8 mouse cellular contexts compared by ENCODE assay signal in the genomic region with DNA sequence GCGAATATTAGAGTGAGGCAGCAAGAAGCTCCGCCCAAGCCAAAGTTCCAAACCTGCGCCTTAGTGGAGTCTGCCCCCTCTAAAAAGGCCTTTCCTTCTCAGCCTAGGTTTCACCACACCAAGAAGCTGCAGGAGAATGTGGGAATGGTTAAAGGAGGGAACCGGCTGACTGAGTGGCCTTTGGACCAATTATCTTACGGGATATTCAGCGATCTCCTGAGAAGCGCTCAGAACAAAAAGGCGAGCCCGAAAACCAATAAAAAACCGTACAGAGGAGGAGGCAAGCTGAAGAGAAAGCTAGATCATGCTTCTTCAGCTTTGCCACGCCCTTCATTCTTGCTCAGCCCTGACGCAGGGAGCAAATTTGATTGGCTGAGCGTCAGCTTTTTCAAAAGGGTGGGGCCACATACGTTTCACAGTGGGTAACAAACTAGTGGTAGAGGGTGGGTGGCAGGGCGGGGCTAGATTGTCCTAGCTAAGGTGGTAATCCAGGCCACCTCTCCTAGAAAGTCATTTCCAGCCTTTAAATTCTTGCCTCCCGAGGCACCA. TPM values are rescaled to one million over a fixed set of nuclear protein-coding genes. Genes with fewer than 3 reads are reported as not detected.
DNase-seq lines count a peak whose midpoint lies in the region; ATAC-seq and TF ChIP-seq lines count a peak whose summit lies in the region.

TSS of gene Cdk16 (plus strand) at position 436 of the 549 bp plus-strand sequence.

- intact Hi-C loops in heart, postnatal 36 days (cut with DNase I): loop anchor here (2.0 to 10.0 kb wide), 3 partner anchors 15 to 167 kb away; partner anchors contain the start of gene Usp11

- TF ChIP-seq CTCF in MEL (IDR thresholded peaks at IDR 0.05 in 2 of 3, conservative IDR thresholded peaks at IDR 0.05 in 1 of 3; ENCODE audit: control insufficient read depth in 1 of 3, insufficient read depth in 1 of 3, low read depth in 2 of 3, low read length in 3 of 3, poor library complexity in 1 of 3, severe bottlenecking in 1 of 3): no peak
- TF ChIP-seq CTCF in lung, postnatal 0 days (IDR thresholded peaks at IDR 0.05): no peak

- peak within 1 kb of the TSS; percentile 61 for H3K4me2 ChIP-seq in forebrain, embryonic 16.5 days (ENCODE audit: low read length)
- peak within 1 kb of the TSS; percentile 51 for H3K4me2 ChIP-seq in lung, postnatal 0 days (replicated peaks; ENCODE audit: low read depth, low read length)

- WGBS in forebrain, embryonic 16.5 days: 14% methylated on average over 16 of the region's 16 CpGs
- 10% methylated on average over 16 of the region's 16 CpGs for WGBS in lung, postnatal 0 days

- TF ChIP-seq POLR2A in MEL (IDR thresholded peaks at IDR 0.05; ENCODE audit: control insufficient read depth in 1 of 2, insufficient read depth in 1 of 2, low read depth in 1 of 2, low read length in 2 of 2, poor library complexity in 1 of 2): peak in 1 of 2 experiments; percentile 75; a peak in 2 of 4 replicates

- 0 out of 4 replicates have a peak, but pooled peaks of 1 of the 2 experiments have one; percentile 2 for TF ChIP-seq EP300 in MEL (IDR thresholded peaks at IDR 0.05; ENCODE audit: low read depth in 1 of 2, low read length in 2 of 2)
- no peak for TF ChIP-seq EP300 in lung, postnatal 0 days (IDR thresholded peaks at IDR 0.05)

- peak within 1 kb of the TSS; percentile 94 for H3K27ac ChIP-seq in MEL (ENCODE audit: control insufficient read depth, low read depth, low read length)
- H3K27ac ChIP-seq in forebrain, embryonic 16.5 days (ENCODE audit: low read length): peak within 1 kb of the TSS; percentile 88
- H3K27ac ChIP-seq in lung, postnatal 0 days (ENCODE audit: low read length): peak within 1 kb of the TSS; percentile 96

- H3K27me3 ChIP-seq in MEL (ENCODE audit: control insufficient read depth in 1 of 2, insufficient read depth in 2 of 2, low read length in 2 of 2): no peaks in the 10 kb centered on the region
- H3K27me3 ChIP-seq in forebrain, embryonic 16.5 days (replicated peaks; ENCODE audit: control insufficient read depth, insufficient read depth, low read length): no peaks in the 10 kb centered on the region
- no peaks in the 10 kb centered on the region for H3K27me3 ChIP-seq in lung, postnatal 0 days (replicated peaks; ENCODE audit: insufficient read depth, low read length)

- TF ChIP-seq RAD21 in MEL (IDR thresholded peaks at IDR 0.05; ENCODE audit: low read depth, low read length): no peak

- DNase-seq in MEL (ENCODE audit: low read depth, low spot score): peak; percentile 99
- peak; percentile 81 to 92 for DNase-seq in cerebellum, adult 18-20 months
- peak; percentile 80 to 81 for DNase-seq in heart, postnatal 36 days
- DNase-seq in layer of hippocampus, adult 9-11 months: peak; percentile 93
- peak; percentile 97 for DNase-seq in lung, postnatal 0 days (ENCODE audit: low spot score)
- DNase-seq in ovary, postnatal 14 days (ENCODE audit: low spot score): peak; percentile 55
- DNase-seq in thymus, postnatal 14 days: peak; percentile 88

- H3K4me3 ChIP-seq in MEL (ENCODE audit: control insufficient read depth in 1 of 2, insufficient read depth in 1 of 2, low read depth in 2 of 2, low read length in 2 of 2): peak within 1 kb of the TSS; percentile 90 to 91
- peak within 1 kb of the TSS; percentile 67 for H3K4me3 ChIP-seq in forebrain, embryonic 16.5 days (replicated peaks; ENCODE audit: low read length)
- H3K4me3 ChIP-seq in lung, postnatal 0 days (ENCODE audit: low read depth, low read length): peak within 1 kb of the TSS; percentile 67

- H3K36me3 ChIP-seq in MEL (ENCODE audit: control insufficient read depth in 1 of 2, insufficient read depth in 2 of 2, low read length in 2 of 2): peaks cover 0 to 22% of the 10 kb centered on the region in 2 experiments; a peak in 3 of 4 replicates
- H3K36me3 ChIP-seq in forebrain, embryonic 16.5 days (ENCODE audit: control insufficient read depth, insufficient read depth): no peaks in the 10 kb centered on the region; the same call in 1 of the 2 replicates
- H3K36me3 ChIP-seq in lung, postnatal 0 days (ENCODE audit: insufficient read depth, low read length): no peaks in the 10 kb centered on the region

- ATAC-seq in forebrain, embryonic 16.5 days: peak; percentile 94
- peak; percentile 94 for ATAC-seq in lung, postnatal 0 days

- peak within 1 kb of the TSS; percentile 97 for H3K9ac ChIP-seq in MEL (ENCODE audit: control insufficient read depth, low read depth, low read length, poor library complexity, severe bottlenecking)
- H3K9ac ChIP-seq in forebrain, embryonic 16.5 days (replicated peaks; ENCODE audit: low read depth, low read length): peak within 1 kb of the TSS; percentile 80
- peak within 1 kb of the TSS; percentile 73 for H3K9ac ChIP-seq in lung, postnatal 0 days (replicated peaks; ENCODE audit: low read depth)

- H3K9me3 ChIP-seq in MEL (replicated peaks; ENCODE audit: insufficient read depth, low read length): no peaks in the 10 kb centered on the region
- H3K9me3 ChIP-seq in forebrain, embryonic 16.5 days (ENCODE audit: control insufficient read depth, low read length): no peaks in the 10 kb centered on the region
- H3K9me3 ChIP-seq in lung, postnatal 0 days (ENCODE audit: low read length): no peaks in the 10 kb centered on the region

- peaks cover 27% of the 10 kb centered on the region for H3K79me2 ChIP-seq in MEL (ENCODE audit: control insufficient read depth, insufficient read depth, low read length, poor library complexity)

- peaks cover 8 to 16% of the 10 kb centered on the region in 2 experiments for H3K4me1 ChIP-seq in MEL (ENCODE audit: control insufficient read depth in 1 of 2, insufficient read depth in 2 of 2, low read length in 2 of 2)
- peaks cover 16% of the 10 kb centered on the region for H3K4me1 ChIP-seq in forebrain, embryonic 16.5 days (replicated peaks; ENCODE audit: control insufficient read depth, insufficient read depth, low read length)
- no peaks in the 10 kb centered on the region for H3K4me1 ChIP-seq in lung, postnatal 0 days (ENCODE audit: insufficient read depth, low read depth, low read length)

TF ChIP-seq in MEL, 35 proteins besides CTCF, POLR2A, EP300 and RAD21:
- TF ChIP-seq MAX (IDR thresholded peaks at IDR 0.05; ENCODE audit: low read length) (peak; percentile 70; the same call in 1 of the 2 replicates), ZKSCAN1 (IDR thresholded peaks at IDR 0.05; ENCODE audit: low read depth, low read length) (no peak), KAT2A (conservative IDR thresholded peaks at IDR 0.05; ENCODE audit: low read depth, low read length) (no peak; the same call in 1 of the 2 replicates), MYC (IDR thresholded peaks at IDR 0.05; ENCODE audit: low read depth, low read length) (peak; percentile 76), POLR2AphosphoS2 (IDR thresholded peaks at IDR 0.05; ENCODE audit: low read length) (peak; percentile 52; the same call in 1 of the 2 replicates), SIN3A (IDR thresholded peaks at IDR 0.05; ENCODE audit: low read length) (peak; percentile 59; the same call in 1 of the 2 replicates), NRF1 (IDR thresholded peaks at IDR 0.05; ENCODE audit: insufficient read depth, low read depth, low read length, poor library complexity, severe bottlenecking) (no peak), ETS1 (IDR thresholded peaks at IDR 0.05; ENCODE audit: low read depth, low read length) (no peak; the same call in 1 of the 2 replicates), TBP (IDR thresholded peaks at IDR 0.05; ENCODE audit: low read depth, low read length) (peak; percentile 59), RCOR1 (IDR thresholded peaks at IDR 0.05; ENCODE audit: low read depth, low read length) (no peak), MYB (IDR thresholded peaks at IDR 0.05; ENCODE audit: low read depth, low read length) (no peak), NELFE (IDR thresholded peaks at IDR 0.05; ENCODE audit: low read depth, low read length) (peak; percentile 73), ZNF384 (IDR thresholded peaks at IDR 0.05; ENCODE audit: low read depth, low read length) (peak; percentile 30; the same call in 1 of the 2 replicates), USF2 (IDR thresholded peaks at IDR 0.05; ENCODE audit: borderline replicate concordance in 1 of 2, insufficient read depth in 1 of 2, low read depth in 1 of 2, low read length in 2 of 2) (no peak), USF1 (IDR thresholded peaks at IDR 0.05; ENCODE audit: low read depth, low read length) (0 out of 2 replicates have a peak, but pooled peaks have one; percentile 15), MXI1 (IDR thresholded peaks at IDR 0.05; ENCODE audit: low read depth, low read length) (peak; percentile 23; the same call in 1 of the 2 replicates), CHD1 (IDR thresholded peaks at IDR 0.05; ENCODE audit: low read depth, low read length) (no peak), HCFC1 (IDR thresholded peaks at IDR 0.05; ENCODE audit: low read depth, low read length) (peak; percentile 73), CHD2 (IDR thresholded peaks at IDR 0.05; ENCODE audit: low read length) (peak; percentile 29; the same call in 1 of the 2 replicates)

RNA-seq across cellular contexts. Expression of gene Cdk16, which starts in this region (rescaled TPM):
- total RNA-seq in MEL (2012; rRNA removed): 31.9 and 36.6 TPM in 2 replicates
- polyA plus RNA-seq in MEL (2012; ENCODE audit: insufficient read depth in 1 of 2, insufficient read length in 2 of 2, low read depth in 1 of 2, low replicate concordance in 2 of 2, missing spikeins in 1 of 2): 100 to 1,000 TPM in 1 of 2 experiments, not detected in 1; 136 TPM
- polyA plus RNA-seq in forebrain, embryonic 16.5 days (2015; fragmentation: Nextera tagmentation; extraction: Ambion mirVana): 132 and 137 TPM in 2 replicates
- 100 to 1,000 TPM; 128 to 142 TPM for total RNA-seq in heart, postnatal 36 days (2021)
- polyA plus RNA-seq in lung, postnatal 0 days (2015; fragmentation: Nextera tagmentation; extraction: Ambion mirVana): 58.1 and 60.3 TPM in 2 replicates

Comparison
In these comparisons a context has a peak if more than half of its experiments do, and no peak if none do; other contexts are left out.
1. Peak in every context shown above with its lines: DNase-seq, ATAC-seq, H3K4me3 ChIP-seq and H3K27ac ChIP-seq.